Mouse (Mus musculus) intestine, embryonic 14.5 days (tissue): ENCODE measurements around the gene Smap1. TPM values are rescaled to one million over a fixed set of nuclear protein-coding genes. Genes with fewer than 3 reads are reported as not detected.

Source experiments
- ATAC-seq: fragments of 200-750 bp; cut with Nextera tagmentation; replicated peaks from 2 replicates; pipeline ENCODE4 v1.8.0; 2017; ENCODE audit warnings: low read depth, moderate number of reproducible peaks, moderate TSS enrichment, moderate library complexity; ENCODE audit not compliant: low FRiP score, low TSS enrichment
- DNase-seq: peaks from one replicate; pipeline ENCODE4 v3.0.0-alpha.2; 2018; ENCODE audit warnings: low spot score
- H3K27ac ChIP-seq: fragments of 300-500 bp; sonication (generic); 2 replicates; pipeline ENCODE4 v1.5.1; 2014; ENCODE audit warnings: low read depth, mild to moderate bottlenecking, control low read depth
- H3K27me3 ChIP-seq: fragments of 300-500 bp; sonication (generic); replicated peaks from 2 replicates; pipeline ENCODE4 v1.6.1; 2014; ENCODE audit warnings: low read length, control low read depth; ENCODE audit not compliant: control insufficient read depth, insufficient read depth
- H3K36me3 ChIP-seq: fragments of 300-500 bp; sonication (generic); 2 replicates; pipeline ENCODE4 v1.6.1; 2014; ENCODE audit warnings: low read length, control low read depth; ENCODE audit not compliant: control insufficient read depth, insufficient read depth
- H3K4me1 ChIP-seq: fragments of 300-500 bp; sonication (generic); replicated peaks from 2 replicates; pipeline ENCODE4 v1.6.1; 2014; ENCODE audit warnings: low read length, control low read depth, mixed read lengths; ENCODE audit not compliant: control insufficient read depth, insufficient read depth
- H3K4me2 ChIP-seq: fragments of 300-500 bp; sonication (generic); 2 replicates; pipeline ENCODE4 v1.6.1; 2014; ENCODE audit warnings: low read length
- H3K4me3 ChIP-seq: fragments of 300-500 bp; sonication (generic); 2 replicates; pipeline ENCODE4 v1.5.1; 2014; ENCODE audit warnings: low read depth, low read length, control low read depth, mixed read lengths
- H3K9ac ChIP-seq: fragments of 300-500 bp; sonication (generic); 2 replicates; pipeline ENCODE4 v1.6.1; 2014; ENCODE audit warnings: mild to moderate bottlenecking, low read length
- H3K9me3 ChIP-seq: fragments of 300-500 bp; sonication (generic); 2 replicates; pipeline ENCODE4 v1.6.1; 2016; ENCODE audit warnings: low read length, control low read depth; ENCODE audit not compliant: control insufficient read depth
- WGBS: fragments of 180-500 bp; shearing (Covaris S2); extraction: QIAGEN DNeasy Blood & Tissue Kit; methylation state at CpG from one replicate; pipeline ENCODE4 v1.1.7; 2014; 5-methylcytosine and 5-hydroxymethylcytosine counted together
- polyA plus RNA-seq: library from polyadenylated mRNA; unstranded; fragments of >200 nt; fragmentation: Nextera tagmentation; extraction: Ambion mirVana; gene quantifications from 2 replicates; pipeline ENCODE4 v1.2.1, GENCODE M21; 2014

Smap1 gene
- polyA plus RNA-seq, 1 experiment from 2014 or later = 45.6 TPM

GRCm38 (mm10) chr1:23953921-23954320 lies 31.8 kb upstream of the Smap1 start:
- no peak overlapping the region for H3K27ac ChIP-seq
- 85% methylated on average over 13 of the region's 13 CpGs for whole genome bisulfite sequencing
- H3K4me3 ChIP-seq = no peak overlapping the region
- H3K4me2 ChIP-seq = no peak overlapping the region
- ATAC-seq (no peak), DNase-seq (no peak)
- no peaks in the 10 kb centered on the region for H3K27me3 ChIP-seq
- H3K9me3 ChIP-seq = no peaks in the 10 kb centered on the region
- no peak overlapping the region for H3K9ac ChIP-seq
- no peaks in the 10 kb centered on the region for H3K36me3 ChIP-seq
- no peaks in the 10 kb centered on the region for H3K4me1 ChIP-seq

- Histone ChIP-seq H3K4me2 (no peak overlapping the region), H3K4me1 (no peaks in the 10 kb centered on the region), H3K36me3 (no peaks in the 10 kb centered on the region), H3K9ac (no peak overlapping the region), H3K9me3 (no peaks in the 10 kb centered on the region), H3K27ac (no peak overlapping the region), H3K27me3 (no peaks in the 10 kb centered on the region), H3K4me3 (no peak overlapping the region)
- DNase-seq (no peak), ATAC-seq (no peak)
- 67% methylated on average over 15 of the region's 15 CpGs for WGBS
Measured at GRCm38 (mm10) chr1:23948778-23949699, 26.9 kb upstream of the Smap1 start.

GRCm38 (mm10) chr1:23948290-23948689 lies 26.2 kb upstream of the Smap1 start:
- H3K36me3 ChIP-seq = no peaks in the 10 kb centered on the region
- H3K9me3 ChIP-seq = no peaks in the 10 kb centered on the region
- no peak overlapping the region for H3K9ac ChIP-seq
- H3K4me3 ChIP-seq = no peak overlapping the region
- 62% methylated on average over 7 of the region's 7 CpGs for WGBS
- no peak overlapping the region for H3K27ac ChIP-seq
- H3K27me3 ChIP-seq = no peaks in the 10 kb centered on the region
- DNase-seq (no peak), ATAC-seq (no peak)
- H3K4me1 ChIP-seq = no peaks in the 10 kb centered on the region
- no peak overlapping the region for H3K4me2 ChIP-seq

GRCm38 (mm10) chr1:23944076-23944475 lies 22.0 kb upstream of the Smap1 start:
- no peak overlapping the region for H3K4me3 ChIP-seq
- H3K4me1 ChIP-seq = no peaks in the 10 kb centered on the region
- ATAC-seq (no peak), DNase-seq (no peak)
- H3K27me3 ChIP-seq = no peaks in the 10 kb centered on the region
- no peak overlapping the region for H3K27ac ChIP-seq
- no peaks in the 10 kb centered on the region for H3K36me3 ChIP-seq
- H3K9me3 ChIP-seq = no peaks in the 10 kb centered on the region
- no peak overlapping the region for H3K9ac ChIP-seq
- WGBS = 94% methylated on average over 1 of the region's 1 CpGs
- H3K4me2 ChIP-seq = no peak overlapping the region

GRCm38 (mm10) chr1:23943146-23943940 lies 21.2 kb upstream of the Smap1 start:
- H3K27me3 ChIP-seq = no peaks in the 10 kb centered on the region
- H3K36me3 ChIP-seq = no peaks in the 10 kb centered on the region
- H3K27ac ChIP-seq = no peak overlapping the region
- no peak overlapping the region for H3K4me3 ChIP-seq
- no peaks in the 10 kb centered on the region for H3K4me1 ChIP-seq
- H3K9me3 ChIP-seq = no peaks in the 10 kb centered on the region
- 83% methylated on average over 3 of the region's 3 CpGs for WGBS
- ATAC-seq = no peak
- no peak for DNase-seq
- no peak overlapping the region for H3K4me2 ChIP-seq
- no peak overlapping the region for H3K9ac ChIP-seq

GRCm38 (mm10) chr1:23935408-23935762 lies 13.3 kb upstream of the Smap1 start:
- H3K36me3 ChIP-seq = no peaks in the 10 kb centered on the region

GRCm38 (mm10) chr1:23934669-23935407 lies 12.7 kb upstream of the Smap1 start:
- H3K27me3 ChIP-seq = no peaks in the 10 kb centered on the region
- H3K36me3 ChIP-seq = no peaks in the 10 kb centered on the region
- DNase-seq = no peak
- H3K9ac ChIP-seq = no peak overlapping the region
- WGBS = 54% methylated on average over 8 of the region's 8 CpGs
- no peak overlapping the region for H3K4me2 ChIP-seq
- no peak overlapping the region for H3K27ac ChIP-seq
- no peak for ATAC-seq
- H3K4me3 ChIP-seq = no peak overlapping the region
- no peaks in the 10 kb centered on the region for H3K4me1 ChIP-seq
- H3K9me3 ChIP-seq = no peaks in the 10 kb centered on the region

More at GRCm38 (mm10) chr1:23935408-23935762, 13.3 kb upstream of the Smap1 start:
- WGBS = 33% methylated on average over 4 of the region's 4 CpGs
- H3K9me3 ChIP-seq = no peaks in the 10 kb centered on the region
- no peaks in the 10 kb centered on the region for H3K4me1 ChIP-seq
- no peaks in the 10 kb centered on the region for H3K27me3 ChIP-seq
- DNase-seq (no peak), ATAC-seq (no peak)
- H3K27ac ChIP-seq = no peak overlapping the region
- no peak overlapping the region for H3K4me2 ChIP-seq
- no peak overlapping the region for H3K4me3 ChIP-seq
- H3K9ac ChIP-seq = no peak overlapping the region

- H3K27ac ChIP-seq = no peak overlapping the region
- H3K4me2 ChIP-seq = no peak overlapping the region
- H3K36me3 ChIP-seq = no peaks in the 10 kb centered on the region
- 87% methylated on average over 6 of the region's 6 CpGs for WGBS
- H3K27me3 ChIP-seq = no peaks in the 10 kb centered on the region
- no peak overlapping the region for H3K4me3 ChIP-seq
- DNase-seq (no peak), ATAC-seq (no peak)
- H3K9ac ChIP-seq = no peak overlapping the region
- no peaks in the 10 kb centered on the region for H3K4me1 ChIP-seq
- H3K9me3 ChIP-seq = peaks cover 5% of the 10 kb centered on the region; the same call in 1 of the 2 replicates
Measured at GRCm38 (mm10) chr1:23929410-23929809, 7.3 kb upstream of the Smap1 start.
